Mouse (Mus musculus): ENCODE measurements at regions not wholly inside any gene's neighbourhood (a gene's known extent, or its start where the extent isn't known, plus 50 kb on each side); places are given as distances from the start of the nearest gene placed in this dataset.

DNA sequence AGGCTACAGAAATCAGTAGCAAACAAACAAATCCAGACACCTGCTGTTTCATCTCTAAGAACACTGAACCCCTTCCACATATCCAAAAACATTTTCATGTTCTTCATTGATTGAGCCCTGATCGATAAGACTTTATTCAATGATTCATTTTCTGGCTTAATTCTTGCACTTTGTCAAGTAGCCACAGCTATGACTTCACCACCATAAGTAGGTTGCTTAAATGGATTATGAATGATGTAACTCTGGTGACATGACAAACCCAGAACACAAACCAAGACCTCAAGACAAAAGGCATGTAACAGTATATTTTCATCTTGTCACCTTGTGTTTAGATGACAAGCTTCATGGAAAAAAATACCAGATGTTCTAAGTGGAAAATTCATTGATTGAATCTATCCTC is 123.1 kb upstream of the Cd180 start:
- no peak for ATAC-seq (ENCODE audit: poor library complexity, severe bottlenecking)

GRCm38 (mm10) chr13:102573286-102573921 is 120.0 kb upstream of the Cd180 start:
- peak; percentile 71 for ATAC-seq (ENCODE audit: poor library complexity, severe bottlenecking)

GRCm38 (mm10) chr13:102576871-102577662 is 116.3 kb upstream of the Cd180 start:
- ATAC-seq (ENCODE audit: poor library complexity, severe bottlenecking): no peak

GRCm38 (mm10) chr13:102578811-102579210 is 114.5 kb upstream of the Cd180 start:
- ATAC-seq (ENCODE audit: poor library complexity, severe bottlenecking): no peak

GRCm38 (mm10) chr13:102579638-102580037 is 113.7 kb upstream of the Cd180 start:
- no peak for ATAC-seq (ENCODE audit: poor library complexity, severe bottlenecking)

- ATAC-seq (ENCODE audit: poor library complexity, severe bottlenecking): no peak
Measured at GRCm38 (mm10) chr13:102583984-102584645, 109.2 kb upstream of the Cd180 start.

DNA sequence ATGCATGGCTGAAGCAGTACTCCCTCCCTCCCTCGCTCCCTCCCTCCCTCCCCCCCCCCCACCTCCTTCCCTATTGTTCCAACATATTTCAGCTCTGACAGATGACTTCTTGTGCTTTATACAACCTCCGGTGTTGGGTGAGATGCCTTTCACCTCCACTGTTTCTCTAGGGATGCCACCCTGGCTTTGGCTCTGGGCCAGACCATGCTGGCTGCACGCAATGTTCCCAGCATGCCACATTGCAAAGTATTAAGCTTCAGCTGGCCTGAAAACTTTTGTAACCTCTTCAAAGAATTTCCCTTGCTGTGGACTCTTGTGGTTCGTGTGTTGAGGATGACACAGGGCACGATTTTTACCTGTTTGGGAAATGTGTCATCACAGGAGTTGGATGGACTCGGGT is 107.1 kb upstream of the Cd180 start:
- ATAC-seq (ENCODE audit: poor library complexity, severe bottlenecking): no peak

DNA sequence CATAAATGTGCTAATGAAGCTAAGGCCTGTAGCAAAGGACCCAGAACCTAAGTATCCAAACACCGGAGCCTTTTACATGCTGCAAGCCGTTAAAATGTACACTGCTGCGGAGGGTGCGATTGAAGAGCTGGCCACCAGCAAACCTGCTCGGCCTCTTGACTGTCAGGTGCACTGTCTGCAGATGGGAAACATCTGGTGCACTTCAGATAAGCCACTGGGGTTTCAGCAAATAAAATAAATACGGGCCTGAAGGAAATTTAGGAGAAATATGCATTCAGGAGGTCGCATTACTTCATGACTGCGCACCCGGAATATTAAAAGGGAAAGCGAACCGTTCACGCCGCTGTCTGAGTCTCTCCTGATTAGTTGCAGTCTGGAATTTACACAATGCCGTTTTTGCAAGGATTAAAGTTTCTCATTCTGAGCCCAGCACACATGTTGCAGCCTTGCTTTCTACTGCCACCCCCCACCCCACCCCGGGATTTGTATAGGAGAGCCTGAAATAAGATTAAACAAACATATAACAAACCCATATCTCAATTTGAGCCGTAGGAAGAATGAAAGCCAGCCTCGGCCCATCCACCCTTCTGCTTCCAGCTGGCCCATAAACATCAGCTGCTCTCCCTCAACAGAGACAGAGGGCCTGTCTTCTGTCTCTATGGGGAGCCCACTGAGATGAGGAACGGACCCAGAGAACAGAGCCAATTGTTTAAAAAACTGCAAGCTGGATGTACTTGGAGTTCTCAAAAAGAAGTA is 103.5 kb upstream of the Cd180 start:
- no peak for ATAC-seq (ENCODE audit: poor library complexity, severe bottlenecking)

DNA sequence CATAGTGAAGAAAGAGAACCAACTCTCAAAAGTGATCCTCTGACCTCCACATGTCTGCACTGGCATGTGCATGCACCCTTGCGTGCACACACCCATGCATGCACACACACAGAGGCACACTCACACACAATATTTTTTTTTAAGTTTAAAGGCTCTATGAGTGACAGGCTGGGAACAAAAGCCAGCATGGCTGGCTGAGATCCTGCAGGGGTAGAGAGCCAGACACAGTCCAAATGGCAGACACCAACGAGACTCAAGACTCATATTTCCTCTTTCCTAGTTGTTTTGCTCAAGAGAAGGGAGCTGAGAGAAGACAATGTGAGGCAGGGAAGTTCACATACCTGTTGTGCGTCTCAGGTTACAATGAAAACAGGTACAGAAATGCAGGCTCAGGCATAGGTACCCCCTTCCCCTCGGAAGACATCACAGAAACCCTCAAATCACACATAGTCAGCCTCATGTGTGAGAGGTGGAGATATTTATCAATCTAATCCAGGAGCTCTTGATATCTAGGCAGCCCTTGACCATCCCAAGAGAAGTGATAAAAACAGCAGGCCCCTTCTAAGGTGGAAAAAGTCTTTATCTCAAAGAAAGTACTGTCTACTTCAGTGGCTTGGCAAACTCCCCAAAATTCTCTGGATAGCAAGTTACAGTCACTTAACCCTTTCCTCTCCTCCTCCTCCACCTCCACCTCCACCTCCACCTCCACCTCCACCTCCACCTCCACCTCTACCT is 101.4 kb upstream of the Cd180 start:
- no peak for ATAC-seq (ENCODE audit: poor library complexity, severe bottlenecking)

DNA sequence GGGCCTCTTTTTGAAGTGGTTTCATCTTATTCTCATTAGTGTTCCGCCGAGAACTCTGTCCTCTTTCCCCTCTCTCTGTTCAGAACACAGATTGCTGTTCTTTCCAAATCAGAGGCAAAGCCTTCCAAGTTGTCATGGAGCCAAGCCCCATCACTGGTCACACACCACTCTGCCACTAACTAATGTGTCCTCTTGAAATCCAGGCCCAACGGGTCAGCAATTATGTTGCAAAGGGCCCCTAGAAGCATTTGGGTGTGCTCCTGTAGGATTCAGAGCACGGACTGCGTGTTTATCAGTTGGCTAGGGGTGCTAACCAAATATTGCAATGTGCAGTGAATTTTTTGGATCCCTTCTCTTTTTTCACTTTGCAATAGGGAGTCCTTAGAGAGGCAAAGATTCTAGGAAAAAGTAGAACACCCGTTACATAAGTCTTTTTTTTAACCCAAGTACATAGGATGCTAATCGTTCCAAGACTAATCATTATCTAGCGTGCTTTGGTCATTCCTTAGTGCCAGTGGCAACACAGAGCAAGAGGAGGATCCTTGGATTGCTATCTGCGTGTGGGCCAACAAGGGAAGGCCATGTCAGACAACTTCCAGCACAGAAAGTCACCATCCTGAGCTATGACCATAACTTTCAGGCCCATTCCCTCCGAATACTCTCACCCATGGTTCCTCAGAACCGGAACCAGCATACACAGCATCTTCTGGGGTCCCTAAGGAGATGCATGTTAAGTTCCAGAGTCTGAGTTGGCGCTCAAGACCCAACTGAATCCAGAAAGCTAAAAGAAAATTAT is 99.8 kb upstream of the Cd180 start:
- ATAC-seq (ENCODE audit: poor library complexity, severe bottlenecking): no peak

GRCm38 (mm10) chr13:102594201-102594600 is 99.2 kb upstream of the Cd180 start:
- ATAC-seq (ENCODE audit: poor library complexity, severe bottlenecking): no peak

DNA sequence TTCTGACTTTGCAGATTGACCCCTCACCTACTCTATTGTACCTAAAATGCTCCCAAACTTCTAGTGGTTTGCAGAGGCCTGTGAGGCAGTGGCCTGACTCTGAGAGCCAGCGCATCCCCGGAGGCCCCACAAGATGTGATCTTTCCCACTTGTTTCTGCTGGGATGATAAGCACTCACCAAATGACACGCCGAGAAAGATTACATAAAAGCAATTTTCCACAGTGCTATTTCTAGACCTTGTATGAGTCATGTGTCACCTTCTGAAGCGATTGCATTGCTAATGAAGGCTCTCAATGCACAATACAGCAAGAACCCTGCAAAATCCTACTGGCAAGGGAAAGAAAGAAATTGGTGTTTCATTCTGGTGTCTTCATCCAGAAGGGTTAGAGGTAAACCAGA is 97.8 kb upstream of the Cd180 start:
- no peak for ATAC-seq (ENCODE audit: poor library complexity, severe bottlenecking)

DNA sequence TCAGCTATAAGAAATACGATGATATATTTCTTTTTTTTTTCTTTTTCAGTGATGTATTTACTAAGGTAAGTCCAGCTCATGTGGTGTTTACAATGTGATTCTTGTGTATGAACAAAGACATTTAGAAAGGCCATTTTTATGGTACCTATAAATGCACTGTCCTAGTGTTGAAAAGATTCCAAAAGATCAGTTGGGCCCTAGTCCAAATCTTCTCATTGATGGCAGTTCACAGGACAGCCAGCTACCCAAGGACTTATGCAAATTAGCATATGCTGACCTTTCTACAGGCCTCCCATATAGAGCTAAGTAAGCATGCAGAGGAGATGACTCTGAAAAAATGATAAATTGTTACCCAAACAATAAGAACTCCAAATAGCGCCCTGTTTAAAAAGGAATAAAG is 97.3 kb upstream of the Cd180 start:
- ATAC-seq (ENCODE audit: poor library complexity, severe bottlenecking): no peak

DNA sequence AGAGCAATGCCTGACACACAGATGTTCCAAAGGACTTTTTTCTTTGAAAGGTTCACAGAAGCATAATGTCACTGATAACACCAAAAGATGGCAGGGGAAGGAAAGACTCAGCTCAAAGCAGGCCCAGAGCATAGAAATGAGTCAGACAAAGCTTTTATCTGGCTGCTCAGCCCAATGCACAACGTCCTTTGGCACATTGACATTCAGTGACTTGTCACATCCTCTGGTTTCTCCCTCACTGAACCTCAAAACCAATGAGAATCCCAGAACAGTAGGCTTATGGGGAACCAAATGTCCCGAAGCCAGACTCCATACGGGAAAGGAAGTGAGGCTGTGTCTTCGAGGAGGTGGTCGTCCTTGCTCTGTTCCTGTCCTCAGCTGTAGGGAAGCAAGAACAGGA is 95.2 kb upstream of the Cd180 start:
- no peak for ATAC-seq (ENCODE audit: poor library complexity, severe bottlenecking)

DNA sequence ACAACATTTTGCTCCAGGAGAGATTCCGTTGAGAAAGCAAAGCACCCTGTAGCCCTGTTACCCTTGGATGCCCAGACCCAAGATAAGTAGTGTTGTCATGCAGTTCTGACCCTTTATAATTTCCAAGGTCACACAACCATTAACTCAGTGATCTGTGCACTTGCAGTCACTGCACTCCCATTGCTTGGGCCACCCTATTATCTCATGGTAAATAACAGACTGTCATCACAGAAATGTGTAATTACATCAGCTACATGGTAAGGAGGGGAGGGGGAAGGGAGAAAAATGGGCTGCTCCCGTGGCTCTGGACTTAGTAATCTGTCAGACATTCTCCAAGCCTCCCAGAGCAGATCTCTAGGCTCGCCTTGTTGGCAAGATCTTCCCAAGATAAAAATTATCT is 93.8 kb upstream of the Cd180 start:
- no peak for ATAC-seq (ENCODE audit: poor library complexity, severe bottlenecking)

- no peak for ATAC-seq (ENCODE audit: poor library complexity, severe bottlenecking)
Measured at GRCm38 (mm10) chr13:102600026-102600425, 93.3 kb upstream of the Cd180 start.

- no peak for ATAC-seq (ENCODE audit: poor library complexity, severe bottlenecking)
Measured at GRCm38 (mm10) chr13:102624461-102624860, 68.9 kb upstream of the Cd180 start.

DNA sequence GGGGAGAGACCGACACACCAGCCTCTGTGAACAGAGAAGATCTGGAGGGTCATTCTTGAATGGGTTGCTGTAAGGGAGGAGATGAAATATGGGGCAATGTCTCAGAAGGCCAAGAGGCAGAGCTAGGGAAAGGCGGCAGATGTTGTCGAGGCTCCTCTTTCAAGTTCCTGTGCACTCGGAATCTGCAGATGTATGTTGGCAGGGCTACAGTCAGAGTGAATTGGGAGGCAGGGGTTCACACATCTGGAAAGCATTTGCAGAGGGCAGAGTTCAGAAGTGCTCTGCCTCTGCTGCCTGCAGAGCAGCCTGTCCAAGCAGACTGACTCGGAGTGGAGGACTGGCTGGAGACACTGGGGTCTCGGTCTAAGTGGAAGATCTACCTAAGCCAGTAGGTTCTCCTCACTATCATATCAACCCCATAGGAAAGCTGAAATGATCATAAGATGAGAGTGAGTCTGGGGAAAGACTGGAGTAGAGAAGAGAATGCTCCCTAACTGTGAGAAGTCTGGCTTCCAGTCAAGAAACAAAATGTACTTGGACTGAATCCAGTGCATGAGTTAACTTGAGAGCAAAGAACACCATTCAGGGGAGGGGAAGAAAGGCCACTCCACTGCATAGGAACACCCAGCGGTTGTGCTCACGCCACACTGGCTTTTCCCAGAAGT is 68.1 kb upstream of the Cd180 start:
- ATAC-seq (ENCODE audit: poor library complexity, severe bottlenecking): no peak

GRCm38 (mm10) chr13:102625836-102626340 is 67.5 kb upstream of the Cd180 start:
- ATAC-seq (ENCODE audit: poor library complexity, severe bottlenecking): no peak
